Mouse (Mus musculus): ENCODE results near the gene Saal1.

- TF ChIP-seq CTCF (IDR thresholded peaks at IDR 0.05; ENCODE audit: extremely low read depth, insufficient read depth, low read length) (no peak), POLR2A (IDR thresholded peaks at IDR 0.05; ENCODE audit: extremely low read depth, insufficient read depth, low read length) (no peak)
These were observed 35.9 kb upstream of the Saal1 start for GRCm38 (mm10) chr7:46746381-46746780.

Data from cortical plate, adult 2 months (tissue).